Mouse (Mus musculus) embryonic fibroblast, embryonic 13.5 days (primary cell): Measurements from ENCODE around the gene Nat8f5.
"Not testable (repeated sequence)": the region's sequence is repeated elsewhere in the genome, so short reads cannot be mapped to it uniquely, and the experiment has no call there.

Experiments
- CTCF ChIP-seq: IDR thresholded peaks from 2 replicates; pipeline ENCODE4 v1.5.1; 2011; ENCODE audit warnings: mild to moderate bottlenecking, control low read depth, low read length, moderate library complexity, borderline replicate concordance; ENCODE audit not compliant: insufficient read depth
- POLR2A ChIP-seq: IDR thresholded peaks from 2 replicates; pipeline ENCODE4 v1.6.1; 2011; ENCODE audit warnings: low read depth, mild to moderate bottlenecking, control low read depth, low read length, moderate library complexity

DNA sequence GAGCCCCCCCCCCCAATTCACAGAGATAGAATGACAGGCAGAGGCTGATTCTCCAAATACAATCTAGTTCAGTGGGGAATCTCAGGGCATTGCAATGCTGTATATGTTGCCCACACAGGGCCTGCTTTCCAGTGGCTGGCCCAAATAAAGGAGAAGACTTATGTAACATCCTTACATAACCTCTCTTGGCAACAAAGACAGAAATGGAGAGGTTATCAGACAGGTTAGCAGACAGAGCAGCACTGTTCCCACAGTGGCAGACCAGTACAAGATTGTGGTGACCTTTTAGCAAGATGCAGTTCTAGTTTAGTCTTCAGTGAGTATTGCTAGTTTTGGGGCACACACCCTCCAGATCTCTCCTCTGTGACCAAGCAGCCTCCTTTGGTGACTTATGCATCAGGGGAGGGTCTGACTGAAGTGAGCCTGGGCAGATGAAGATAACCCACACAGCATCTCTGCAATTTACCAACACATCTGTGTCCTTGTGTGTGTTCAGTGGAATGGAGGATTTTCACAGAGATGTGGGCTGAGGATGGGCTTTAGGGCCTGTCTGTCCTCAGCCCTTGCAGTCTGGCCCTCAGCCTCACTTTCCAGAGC, 13.8 kb upstream of the Nat8f5 start:
- not testable (repeated sequence) for TF ChIP-seq CTCF, POLR2A
